Mouse (Mus musculus) heart, adult 2 months (tissue): ENCODE measurements around the gene Rprd1b.

Experiments
- CTCF ChIP-seq: fragments of 200-600 bp; IDR thresholded peaks from 2 replicates; pipeline ENCODE4 v1.8.1; 2022; ENCODE audit warnings: antibody characterized with exemption, mild to moderate bottlenecking, moderate library complexity
- EP300 ChIP-seq: fragments of 200-500 bp; IDR thresholded peaks from 2 replicates; pipeline ENCODE4 v1.6.1; 2011; ENCODE audit warnings: low read depth, low read length, control low read depth; ENCODE audit not compliant: insufficient read depth
- POLR2A ChIP-seq: fragments of 200-500 bp; IDR thresholded peaks from 2 replicates; pipeline ENCODE4 v1.6.1; 2011; ENCODE audit warnings: mild to moderate bottlenecking, low read depth, low read length, control low read depth; ENCODE audit not compliant: insufficient read depth

DNA sequence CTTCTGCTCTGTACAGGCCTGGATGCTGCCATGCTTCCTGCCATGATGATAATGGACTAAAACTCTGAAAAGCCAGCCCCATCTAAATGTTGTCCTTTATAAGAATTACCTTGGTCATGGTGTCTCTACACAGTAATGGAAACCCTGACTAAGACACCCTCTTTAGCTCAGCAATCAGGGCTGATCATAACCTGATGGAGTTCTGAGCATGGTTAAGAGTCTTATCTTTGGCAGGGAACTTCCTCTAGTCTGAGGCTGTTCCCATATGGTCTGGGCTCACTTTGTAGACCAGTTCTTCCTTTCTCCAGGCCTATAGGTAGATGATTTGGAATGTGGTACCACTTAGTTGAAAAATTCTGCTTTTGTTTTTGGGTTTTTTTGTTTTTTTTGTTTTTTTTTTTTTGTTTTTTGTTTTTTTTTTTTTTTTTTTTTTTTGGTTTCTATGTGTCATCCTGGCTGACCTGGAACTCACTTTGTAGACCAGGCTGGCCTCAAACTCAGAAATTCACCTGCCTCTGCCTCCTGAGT is 40.2 kb downstream of the Rprd1b start:
- TF ChIP-seq POLR2A (no peak), CTCF (no peak), EP300 (no peak)
